Mouse (Mus musculus) limb, embryonic 14.5 days (tissue): ENCODE results near the gene Rp9. TPM values are rescaled to one million over a fixed set of nuclear protein-coding genes. Genes with fewer than 3 reads are reported as not detected.
A peak's percentile ranks its signal among the peaks of the same experiment; 100 is the strongest.

Source experiments
- ATAC-seq: fragments of 200-750 bp; cut with Nextera tagmentation; 2 replicates; pipeline ENCODE4 v1.8.0; 2017; ENCODE audit warnings: low read depth, moderate number of reproducible peaks, moderate TSS enrichment; ENCODE audit not compliant: low FRiP score
- DNase-seq: peaks from one replicate; pipeline ENCODE4 v3.0.0-alpha.2; 2015; ENCODE audit warnings: low spot score
- H3K27ac ChIP-seq: fragments of 300-500 bp; sonication (generic); replicated peaks from 2 replicates; pipeline ENCODE4 v1.5.1; 2014; ENCODE audit warnings: low read depth, mild to moderate bottlenecking, low read length, moderate library complexity, mixed read lengths
- H3K27me3 ChIP-seq: fragments of 300-500 bp; sonication (generic); 2 replicates; pipeline ENCODE4 v1.6.1; 2014; ENCODE audit warnings: low read length, mixed read lengths; ENCODE audit not compliant: control insufficient read depth, insufficient read depth
- H3K36me3 ChIP-seq: fragments of 300-500 bp; sonication (generic); 2 replicates; pipeline ENCODE4 v1.6.1; 2014; ENCODE audit warnings: mild to moderate bottlenecking, low read length, moderate library complexity, mixed read lengths; ENCODE audit not compliant: control insufficient read depth, insufficient read depth
- H3K4me1 ChIP-seq: fragments of 300-500 bp; sonication (generic); 2 replicates; pipeline ENCODE4 v1.6.1; 2014; ENCODE audit warnings: antibody characterized with exemption, low read length, mixed read lengths; ENCODE audit not compliant: control insufficient read depth, insufficient read depth
- H3K4me2 ChIP-seq: fragments of 300-500 bp; sonication (generic); replicated peaks from 2 replicates; pipeline ENCODE4 v1.6.1; 2014; ENCODE audit warnings: low read depth, mild to moderate bottlenecking, low read length, moderate library complexity; ENCODE audit not compliant: severe bottlenecking
- H3K4me3 ChIP-seq: fragments of 300-500 bp; sonication (generic); replicated peaks from 2 replicates; pipeline ENCODE4 v1.5.1; 2014; ENCODE audit warnings: low read length
- H3K9ac ChIP-seq: fragments of 300-500 bp; sonication (generic); 2 replicates; pipeline ENCODE4 v1.6.1; 2014; ENCODE audit warnings: mild to moderate bottlenecking, low read depth, low read length, moderate library complexity; ENCODE audit not compliant: severe bottlenecking
- H3K9me3 ChIP-seq: fragments of 300-500 bp; sonication (generic); 2 replicates; pipeline ENCODE4 v1.6.1; 2016; ENCODE audit warnings: low read length; ENCODE audit not compliant: control insufficient read depth
- POLR2A ChIP-seq: fragments of 200-500 bp; IDR thresholded peaks from 2 replicates; pipeline ENCODE4 v1.8.0; 2012; ENCODE audit warnings: inconsistent platforms, mild to moderate bottlenecking, moderate library complexity, borderline replicate concordance; ENCODE audit not compliant: insufficient read depth, insufficient read length; ENCODE audit errors: extremely low read depth
- WGBS: fragments of 180-500 bp; shearing (Covaris S2); extraction: QIAGEN DNeasy Blood & Tissue Kit; methylation state at CpG from one replicate; pipeline ENCODE4 v1.1.7; 2014; 5-methylcytosine and 5-hydroxymethylcytosine counted together
- polyA plus RNA-seq, 2 experiments: library from polyadenylated mRNA; depleted of rRNA in 1 of 2; stranded (reverse) in 1 of 2; unstranded in 1 of 2; fragments of >200 nt; fragmentation: Nextera tagmentation in 1 of 2; extraction: Ambion mirVana in 1 of 2; gene quantifications; 2 replicates each; pipeline versions ENCODE4 v1.2.1 to v1.2.3; 2012 to 2014

The Rp9 gene
- polyA plus RNA-seq (2012; rRNA removed) (56.7 and 89.7 TPM in 2 replicates), polyA plus RNA-seq (2014; fragmentation: Nextera tagmentation; extraction: Ambion mirVana) (69.4 and 78.0 TPM in 2 replicates)

- Histone ChIP-seq H3K4me1 (no peaks in the 10 kb centered on the region), H3K36me3 (peaks cover 8% of the 10 kb centered on the region), H3K27me3 (no peaks in the 10 kb centered on the region), H3K27ac (peak within 1 kb of the TSS; percentile 58; the same call in 1 of the 2 replicates), H3K4me2 (peak within 1 kb of the TSS; percentile 65), H3K9me3 (no peaks in the 10 kb centered on the region), H3K4me3 (peak within 1 kb of the TSS; percentile 93), H3K9ac (peak within 1 kb of the TSS; percentile 91; the same call in 1 of the 2 replicates)
- DNase-seq (no peak), ATAC-seq (no peak)
- 81% methylated on average over 3 of the region's 3 CpGs for whole genome bisulfite sequencing
- TF ChIP-seq POLR2A, result no peak
These were observed at the start of gene Rp9 for GRCm38 (mm10) chr9:22469643-22470042. Gene Rp9, minus strand, starts transcription at chr9:22469743.

GRCm38 (mm10) chr9:22518394-22519041 is 49.0 kb upstream of the Rp9 start:
- Histone ChIP-seq H3K36me3 (no peaks in the 10 kb centered on the region), H3K27ac (no peak overlapping the region), H3K27me3 (no peaks in the 10 kb centered on the region), H3K9me3 (no peaks in the 10 kb centered on the region), H3K9ac (no peak overlapping the region), H3K4me3 (no peak overlapping the region), H3K4me1 (no peaks in the 10 kb centered on the region), H3K4me2 (no peak overlapping the region)
- WGBS, result 89% methylated on average over 3 of the region's 3 CpGs
- DNase-seq, result peak; percentile 75
- no peak for TF ChIP-seq POLR2A
- ATAC-seq, result peak; percentile 67; the same call in 1 of the 2 replicates

DNA sequence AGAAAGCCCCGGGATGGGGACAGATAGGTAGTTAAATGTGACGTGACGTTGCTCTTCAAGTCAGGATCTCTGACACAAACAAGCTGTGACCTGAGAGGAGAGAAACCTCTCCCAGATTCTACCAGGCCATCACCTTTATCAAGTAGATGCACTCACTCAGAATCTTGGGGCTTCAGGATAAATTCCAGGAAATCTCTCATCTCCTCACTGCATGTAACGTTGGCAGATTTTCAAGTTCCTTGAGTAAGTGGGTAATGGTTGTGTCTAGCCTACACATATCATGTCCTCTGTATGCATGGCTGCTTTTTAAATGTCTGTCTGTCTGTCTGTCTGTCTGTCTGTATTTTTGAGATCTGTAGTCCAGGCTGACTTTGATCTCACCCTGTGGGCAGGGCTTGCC is 45.5 kb upstream of the Rp9 start:
- ATAC-seq (no peak), DNase-seq (no peak)
- no peak for TF ChIP-seq POLR2A
- WGBS, result 84% methylated on average over 4 of the region's 4 CpGs
- Histone ChIP-seq H3K9me3 (no peaks in the 10 kb centered on the region), H3K4me1 (no peaks in the 10 kb centered on the region), H3K4me3 (no peak overlapping the region), H3K36me3 (no peaks in the 10 kb centered on the region), H3K27ac (no peak overlapping the region), H3K4me2 (no peak overlapping the region), H3K27me3 (no peaks in the 10 kb centered on the region), H3K9ac (no peak overlapping the region)

GRCm38 (mm10) chr9:22505574-22505973 is 36.0 kb upstream of the Rp9 start:
- no peaks in the 10 kb centered on the region for H3K27me3 ChIP-seq
- WGBS, result 51% methylated on average over 2 of the region's 2 CpGs
- H3K4me2 ChIP-seq, result no peak overlapping the region
- H3K9me3 ChIP-seq, result no peaks in the 10 kb centered on the region
- peaks cover 9% of the 10 kb centered on the region; the same call in 1 of the 2 replicates for H3K4me1 ChIP-seq
- TF ChIP-seq POLR2A, result no peak
- H3K9ac ChIP-seq, result no peak overlapping the region
- DNase-seq, result no peak
- H3K4me3 ChIP-seq, result no peak overlapping the region
- H3K36me3 ChIP-seq, result no peaks in the 10 kb centered on the region
- no peak for ATAC-seq
- no peak overlapping the region for H3K27ac ChIP-seq

- DNase-seq (no peak), ATAC-seq (no peak)
- Histone ChIP-seq H3K4me3 (no peak overlapping the region), H3K4me1 (peaks cover 9% of the 10 kb centered on the region; the same call in 1 of the 2 replicates), H3K27ac (no peak overlapping the region), H3K4me2 (no peak overlapping the region), H3K9me3 (no peaks in the 10 kb centered on the region), H3K27me3 (no peaks in the 10 kb centered on the region), H3K9ac (no peak overlapping the region), H3K36me3 (no peaks in the 10 kb centered on the region)
- 67% methylated on average over 5 of the region's 5 CpGs for WGBS
- no peak for TF ChIP-seq POLR2A
These were observed 34.0 kb upstream of the Rp9 start for GRCm38 (mm10) chr9:22503581-22503980.

DNA sequence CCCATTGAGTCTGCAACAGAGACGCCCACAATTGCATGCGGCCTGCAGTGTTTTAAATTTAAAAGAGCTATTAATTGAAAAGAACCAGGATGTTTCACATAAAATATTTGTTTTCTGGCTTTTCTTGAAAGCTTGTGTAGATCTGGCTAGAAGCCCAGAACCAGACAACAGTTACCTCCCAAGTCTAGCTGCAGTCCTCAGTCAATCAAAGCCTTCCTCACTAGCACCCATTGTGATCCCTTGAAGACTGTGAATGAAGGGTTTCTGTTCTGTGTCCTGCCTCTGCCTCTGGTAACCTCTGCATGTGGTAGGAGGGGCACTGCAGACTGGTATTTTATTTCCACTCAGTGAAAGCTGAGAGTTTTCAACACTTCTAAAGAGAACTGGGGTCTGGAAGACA is 33.4 kb upstream of the Rp9 start:
- Histone ChIP-seq H3K4me1 (peaks cover 9% of the 10 kb centered on the region; the same call in 1 of the 2 replicates), H3K36me3 (no peaks in the 10 kb centered on the region), H3K27me3 (no peaks in the 10 kb centered on the region), H3K4me3 (no peak overlapping the region), H3K4me2 (no peak overlapping the region), H3K27ac (no peak overlapping the region), H3K9me3 (no peaks in the 10 kb centered on the region), H3K9ac (no peak overlapping the region)
- WGBS, result 38% methylated on average over 2 of the region's 2 CpGs
- no peak for TF ChIP-seq POLR2A
- DNase-seq (peak; percentile 18), ATAC-seq (no peak)
